Mouse (Mus musculus) adrenal gland, adult 8-10 months (tissue): ENCODE results near the gene Cenpn. TPM values are rescaled to one million over a fixed set of nuclear protein-coding genes. Genes with fewer than 3 reads are reported as not detected.

Experiments
- DNase-seq: peaks from one replicate; pipeline ENCODE4 v3.0.0; 2022
- total RNA-seq, 4 experiments: library from RNA; stranded (reverse); gene quantifications; 2 replicates each; pipeline ENCODE4 v1.2.4; 2022

Gene Cenpn
- total RNA-seq, 4 experiments from 2014 or later, result 2.5 to 5.8 (median 4.4) TPM

- no peak for DNase-seq
These were observed 20.9 kb downstream of the Cenpn start for GRCm38 (mm10) chr8:116942284-116943058.

GRCm38 (mm10) chr8:116943161-116943554 is 21.6 kb downstream of the Cenpn start, which contains the start of gene Atmin:
Gene Atmin, plus strand, starts transcription at chr8:116943393.
- DNase-seq, result peak; percentile 68

- DNase-seq, result no peak
These were observed 22.2 kb downstream of the Cenpn start for GRCm38 (mm10) chr8:116943555-116944384.

- no peak for DNase-seq
These were observed 22.8 kb downstream of the Cenpn start for GRCm38 (mm10) chr8:116944385-116944696.

- DNase-seq, result no peak
These were observed 23.8 kb downstream of the Cenpn start for GRCm38 (mm10) chr8:116945169-116945910.

GRCm38 (mm10) chr8:116946268-116946838 is 24.8 kb downstream of the Cenpn start:
- DNase-seq, result no peak

GRCm38 (mm10) chr8:116946851-116947250 is 25.3 kb downstream of the Cenpn start:
- no peak for DNase-seq

GRCm38 (mm10) chr8:116947589-116947988 is 26.1 kb downstream of the Cenpn start:
- no peak for DNase-seq

- DNase-seq, result no peak
These were observed 29.8 kb downstream of the Cenpn start for GRCm38 (mm10) chr8:116951369-116951768.

- DNase-seq, result no peak
These were observed 30.2 kb downstream of the Cenpn start for GRCm38 (mm10) chr8:116951778-116952177.

GRCm38 (mm10) chr8:116952428-116952827 is 30.9 kb downstream of the Cenpn start:
- DNase-seq, result no peak

GRCm38 (mm10) chr8:116954415-116954814 is 32.9 kb downstream of the Cenpn start:
- no peak for DNase-seq

- no peak for DNase-seq
These were observed 48.0 kb downstream of the Cenpn start for GRCm38 (mm10) chr8:116969531-116969930.

GRCm38 (mm10) chr8:116975066-116975465 is 53.5 kb downstream of the Cenpn start:
- DNase-seq, result no peak

GRCm38 (mm10) chr8:116975606-116976005 is 54.1 kb downstream of the Cenpn start:
- DNase-seq, result no peak

GRCm38 (mm10) chr8:116978052-116978451 is 56.5 kb downstream of the Cenpn start:
- no peak for DNase-seq

GRCm38 (mm10) chr8:116978631-116979256 is 57.2 kb downstream of the Cenpn start, which contains the start of gene 1700030J22Rik:
Gene 1700030J22Rik, minus strand, starts transcription at chr8:116978959.
- peak; percentile 98 for DNase-seq

- DNase-seq, result no peak
These were observed 58.6 kb downstream of the Cenpn start for GRCm38 (mm10) chr8:116980117-116980516.

GRCm38 (mm10) chr8:116989842-116990241 is 68.3 kb downstream of the Cenpn start:
- DNase-seq, result no peak
